Mouse (Mus musculus) cerebellum, postnatal 4 days (tissue): ENCODE results near the gene Fgfr2.

Experiments
- DNase-seq, 2 experiments: peaks; one replicate each; pipeline ENCODE4 v3.0.0; 2022; ENCODE audit warnings: low spot score in 2 of 2, mixed read lengths in 1 of 2

The Fgfr2 gene

GRCm38 (mm10) chr7:130114436-130114835 lies 3008.7 kb downstream of the Fgfr2 start:
- no peak for DNase-seq
